Mouse (Mus musculus) MEL (cell line): ENCODE results near the gene Zbtb18. TPM values are rescaled to one million over a fixed set of nuclear protein-coding genes. Genes with fewer than 3 reads are reported as not detected.

Experiments used
- DNase-seq: peaks from one replicate; pipeline ENCODE4 v3.0.0; 2011; ENCODE audit warnings: low read depth, low spot score
- H3K27ac ChIP-seq: 2 replicates; pipeline ENCODE4 v1.5.1; 2012; ENCODE audit warnings: low read depth, mild to moderate bottlenecking, control low read depth, low read length, moderate library complexity; ENCODE audit not compliant: control insufficient read depth
- H3K27me3 ChIP-seq, 2 experiments: fragments of 150-350 bp in 1 of 2; sonication (generic) in 1 of 2; 2 replicates each; pipeline ENCODE4 v1.6.1; 2012; ENCODE audit warnings: low read length in 2 of 2, mild to moderate bottlenecking in 2 of 2, improper control_type of control experiment in 1 of 2, moderate library complexity in 1 of 2; ENCODE audit not compliant: insufficient read depth in 2 of 2, control insufficient read depth in 1 of 2
- H3K36me3 ChIP-seq, 2 experiments: 2 replicates each; pipeline ENCODE4 v1.6.1; 2012 to 2014; ENCODE audit warnings: low read length in 2 of 2, improper control_type of control experiment in 1 of 2, inconsistent platforms in 1 of 2, mild to moderate bottlenecking in 1 of 2; ENCODE audit not compliant: insufficient read depth in 2 of 2, control insufficient read depth in 1 of 2
- H3K4me1 ChIP-seq, 2 experiments: fragments of 150-350 bp in 1 of 2; sonication (generic) in 1 of 2; 2 replicates each; pipeline ENCODE4 v1.6.1; 2012; ENCODE audit warnings: low read length in 2 of 2, improper control_type of control experiment in 1 of 2, mild to moderate bottlenecking in 1 of 2; ENCODE audit not compliant: insufficient read depth in 2 of 2, control insufficient read depth in 1 of 2
- H3K4me3 ChIP-seq, 2 experiments: fragments of 150-350 bp in 1 of 2; sonication (generic) in 1 of 2; 2 replicates each; pipeline ENCODE4 v1.5.1; 2012; ENCODE audit warnings: low read depth in 2 of 2, low read length in 2 of 2, mild to moderate bottlenecking in 2 of 2, moderate library complexity in 2 of 2, control low read depth in 1 of 2, improper control_type of control experiment in 1 of 2; ENCODE audit not compliant: control insufficient read depth in 1 of 2, insufficient read depth in 1 of 2
- H3K79me2 ChIP-seq: 2 replicates; pipeline ENCODE4 v1.6.1; 2012; ENCODE audit warnings: mild to moderate bottlenecking, low read length, moderate library complexity; ENCODE audit not compliant: control insufficient read depth, poor library complexity, insufficient read depth
- H3K9ac ChIP-seq: 2 replicates; pipeline ENCODE4 v1.6.1; 2012; ENCODE audit warnings: low read depth, mild to moderate bottlenecking, control low read depth, low read length, moderate library complexity; ENCODE audit not compliant: control insufficient read depth, poor library complexity, severe bottlenecking
- H3K9me3 ChIP-seq: fragments of 150-350 bp; sonication (generic); replicated peaks from 2 replicates; pipeline ENCODE4 v1.6.1; 2012; ENCODE audit warnings: mild to moderate bottlenecking, low read length, improper control_type of control experiment, moderate library complexity; ENCODE audit not compliant: insufficient read depth
- BHLHE40 ChIP-seq: IDR thresholded peaks from 2 replicates; pipeline ENCODE4 v1.6.1; 2012; ENCODE audit warnings: low read depth, mild to moderate bottlenecking, inconsistent platforms, low read length, improper control_type of control experiment, borderline replicate concordance
- CHD2 ChIP-seq: IDR thresholded peaks from 2 replicates; pipeline ENCODE4 v1.6.1; 2011; ENCODE audit warnings: low read length, improper control_type of control experiment
- CTCF ChIP-seq, 3 experiments: IDR thresholded peaks in 2 of 3; conservative IDR thresholded peaks in 1 of 3; 2 replicates each; pipeline ENCODE4 v1.5.1; 2011 to 2012; ENCODE audit warnings: low read length in 3 of 3, low read depth in 2 of 3, mild to moderate bottlenecking in 2 of 3, improper control_type of control experiment in 1 of 3, inconsistent platforms in 1 of 3, mixed read lengths in 1 of 3, moderate library complexity in 1 of 3; ENCODE audit not compliant: control insufficient read depth in 1 of 3, insufficient read depth in 1 of 3, poor library complexity in 1 of 3, severe bottlenecking in 1 of 3
- ELF1 ChIP-seq: IDR thresholded peaks from 2 replicates; pipeline ENCODE4 v1.6.1; 2014; ENCODE audit warnings: low read depth, mild to moderate bottlenecking, inconsistent platforms, low read length, improper control_type of control experiment, moderate library complexity
- EP300 ChIP-seq, 2 experiments: IDR thresholded peaks; 2 replicates each; pipeline ENCODE4 v1.6.1; 2011; ENCODE audit warnings: improper control_type of control experiment in 2 of 2, low read length in 2 of 2, low read depth in 1 of 2, mild to moderate bottlenecking in 1 of 2
- ETS1 ChIP-seq: IDR thresholded peaks from 2 replicates; pipeline ENCODE4 v1.6.1; 2012; ENCODE audit warnings: low read depth, mild to moderate bottlenecking, inconsistent platforms, low read length, improper control_type of control experiment, moderate library complexity
- KAT2A ChIP-seq: conservative IDR thresholded peaks from 2 replicates; pipeline ENCODE4 v1.6.1; 2012; ENCODE audit warnings: low read depth, low read length, improper control_type of control experiment, inconsistent platforms
- MAZ ChIP-seq: IDR thresholded peaks from 2 replicates; pipeline ENCODE4 v1.6.1; 2012; ENCODE audit warnings: low read depth, mild to moderate bottlenecking, inconsistent platforms, low read length, improper control_type of control experiment
- MYC ChIP-seq: IDR thresholded peaks from 2 replicates; pipeline ENCODE4 v1.6.1; 2011; ENCODE audit warnings: low read depth, mild to moderate bottlenecking, low read length, improper control_type of control experiment, moderate library complexity
- NELFE ChIP-seq: IDR thresholded peaks from 2 replicates; pipeline ENCODE4 v1.6.1; 2011; ENCODE audit warnings: low read depth, low read length, improper control_type of control experiment
- NRF1 ChIP-seq: IDR thresholded peaks from 2 replicates; pipeline ENCODE4 v1.6.1; 2014; ENCODE audit warnings: low read depth, mild to moderate bottlenecking, inconsistent platforms, low read length, improper control_type of control experiment, moderate library complexity; ENCODE audit not compliant: poor library complexity, insufficient read depth, severe bottlenecking
- POLR2AphosphoS2 ChIP-seq: IDR thresholded peaks from 2 replicates; pipeline ENCODE4 v1.6.1; 2011; ENCODE audit warnings: low read length, improper control_type of control experiment
- SIN3A ChIP-seq: IDR thresholded peaks from 2 replicates; pipeline ENCODE4 v1.6.1; 2012; ENCODE audit warnings: low read length, improper control_type of control experiment, inconsistent platforms
- TAL1 ChIP-seq: IDR thresholded peaks from 2 replicates; pipeline ENCODE4 v1.6.1; 2012; ENCODE audit warnings: mild to moderate bottlenecking, inconsistent platforms, low read length, moderate library complexity, mixed read lengths
- TBP ChIP-seq: IDR thresholded peaks from 2 replicates; pipeline ENCODE4 v1.8.0; 2011; ENCODE audit warnings: low read depth, low read length, improper control_type of control experiment
- TCF12 ChIP-seq: IDR thresholded peaks from 2 replicates; pipeline ENCODE4 v1.6.1; 2014; ENCODE audit warnings: low read depth, mild to moderate bottlenecking, inconsistent platforms, low read length, improper control_type of control experiment, moderate library complexity
- UBTF ChIP-seq: IDR thresholded peaks from 2 replicates; pipeline ENCODE4 v1.6.1; 2012; ENCODE audit warnings: low read depth, mild to moderate bottlenecking, inconsistent platforms, low read length, improper control_type of control experiment, moderate library complexity, borderline replicate concordance; ENCODE audit not compliant: insufficient read depth
- USF2 ChIP-seq, 2 experiments: IDR thresholded peaks; 2 replicates each; pipeline ENCODE4 v1.6.1; 2011 to 2012; ENCODE audit warnings: improper control_type of control experiment in 2 of 2, low read length in 2 of 2, borderline replicate concordance in 1 of 2, inconsistent platforms in 1 of 2, low read depth in 1 of 2, mild to moderate bottlenecking in 1 of 2; ENCODE audit not compliant: insufficient read depth in 1 of 2
- ZKSCAN1 ChIP-seq: IDR thresholded peaks from 2 replicates; pipeline ENCODE4 v1.6.1; 2012; ENCODE audit warnings: low read depth, mild to moderate bottlenecking, inconsistent platforms, low read length, improper control_type of control experiment, moderate library complexity
- polyA plus RNA-seq, 2 experiments: library from polyadenylated mRNA; stranded (reverse) in 1 of 2; unstranded in 1 of 2; fragments of >175 nt in 1 of 2; fragments of >200 nt in 1 of 2; gene quantifications; 2 replicates each; pipeline versions ENCODE4 v1.2.1 to v1.2.4; 2012; ENCODE audit warnings: low replicate concordance in 2 of 2, low read depth in 1 of 2; ENCODE audit not compliant: insufficient read length in 2 of 2, insufficient read depth in 1 of 2, missing spikeins in 1 of 2
- total RNA-seq: library from RNA; depleted of rRNA; stranded (reverse); fragments of 300-350 nt; gene quantifications from 2 replicates; pipeline ENCODE4 v1.2.3, GENCODE M21; 2012

Zbtb18 gene
- total and polyA plus RNA-seq, 3 experiments = 15.6 to 23.8 TPM; not detected in 1

GRCm38 (mm10) chr1:177443724-177444482, 1.8 kb downstream of the Zbtb18 start:
- H3K36me3 ChIP-seq = peaks cover 3 to 26% of the 10 kb centered on the region in 2 experiments; a peak in 3 of 4 replicates
- H3K27ac ChIP-seq = peak overlapping the region; percentile 87
- peaks cover 26% of the 10 kb centered on the region for H3K79me2 ChIP-seq
- TF ChIP-seq UBTF (no peak), MYC (no peak), SIN3A (peak; percentile 48; the same call in 1 of the 2 replicates), CTCF (IDR thresholded peaks at IDR 0.05 in 2 of 3, conservative IDR thresholded peaks at IDR 0.05 in 1 of 3; ENCODE audit: control insufficient read depth in 1 of 3, insufficient read depth in 1 of 3, low read depth in 2 of 3, low read length in 3 of 3, poor library complexity in 1 of 3, severe bottlenecking in 1 of 3) (no peak), TAL1 (no peak), EP300 (IDR thresholded peaks at IDR 0.05; ENCODE audit: low read depth in 1 of 2, low read length in 2 of 2) (peak in 1 of 2 experiments; percentile 3; a peak in 2 of 4 replicates), CHD2 (no peak), NELFE (peak; percentile 18; the same call in 1 of the 2 replicates), ZKSCAN1 (no peak), TCF12 (0 out of 2 replicates have a peak, but pooled peaks have one; percentile 56), ELF1 (no peak), NRF1 (no peak), KAT2A (peak; percentile 36; the same call in 1 of the 2 replicates), POLR2AphosphoS2 (0 out of 2 replicates have a peak, but pooled peaks have one; percentile 54), TBP (0 out of 2 replicates have a peak, but pooled peaks have one; percentile 46), USF2 (IDR thresholded peaks at IDR 0.05; ENCODE audit: borderline replicate concordance in 1 of 2, insufficient read depth in 1 of 2, low read depth in 1 of 2, low read length in 2 of 2) (no peak), BHLHE40 (no peak), MAZ (no peak)
- DNase-seq = peak; percentile 38
- peak overlapping the region; percentile 89 to 99 for H3K4me3 ChIP-seq
- peaks cover 6 to 21% of the 10 kb centered on the region in 2 experiments for H3K4me1 ChIP-seq
- no peaks in the 10 kb centered on the region for H3K27me3 ChIP-seq
- peak overlapping the region; percentile 90 for H3K9ac ChIP-seq
- no peaks in the 10 kb centered on the region for H3K9me3 ChIP-seq

DNA sequence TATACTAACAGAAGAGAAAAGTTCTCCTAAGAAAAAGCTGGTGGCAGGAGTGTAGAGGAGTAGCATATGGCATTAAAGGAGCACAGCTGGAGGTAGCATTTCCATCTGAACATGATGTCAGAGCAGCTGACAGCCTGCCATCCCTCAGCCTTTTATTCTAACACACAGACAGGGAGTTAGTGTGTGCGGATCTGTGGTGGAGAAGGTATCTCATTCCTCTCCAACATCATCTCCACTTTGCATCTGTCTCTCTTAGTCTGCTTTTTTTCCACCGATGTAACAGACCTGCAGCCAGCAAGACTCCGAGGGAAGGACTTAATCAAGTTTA, 2.3 kb downstream of the Zbtb18 start:
- peak overlapping the region; percentile 87 for H3K27ac ChIP-seq
- H3K9me3 ChIP-seq = no peaks in the 10 kb centered on the region
- H3K36me3 ChIP-seq = peaks cover 4 to 27% of the 10 kb centered on the region in 2 experiments; a peak in 3 of 4 replicates
- peak overlapping the region; percentile 89 to 99; a peak in 2 of 4 replicates for H3K4me3 ChIP-seq
- DNase-seq = peak; percentile 35
- H3K79me2 ChIP-seq = peaks cover 26% of the 10 kb centered on the region
- H3K4me1 ChIP-seq = peaks cover 6 to 21% of the 10 kb centered on the region in 2 experiments
- peak overlapping the region; percentile 90 for H3K9ac ChIP-seq
- TF ChIP-seq BHLHE40 (no peak), ETS1 (peak; percentile 79; the same call in 1 of the 2 replicates), SIN3A (peak; percentile 28; the same call in 1 of the 2 replicates)
- no peaks in the 10 kb centered on the region for H3K27me3 ChIP-seq
